Mouse (Mus musculus) intestine, embryonic 14.5 days (tissue): ENCODE data around the gene Taok2. TPM values are rescaled to one million over a fixed set of nuclear protein-coding genes. Genes with fewer than 3 reads are reported as not detected.
"Not testable (repeated sequence)": the region's sequence is repeated elsewhere in the genome, so short reads cannot be mapped to it uniquely, and the experiment has no call there.

ENCODE experiments used
- ATAC-seq: fragments of 200-750 bp; cut with Nextera tagmentation; replicated peaks from 2 replicates; pipeline ENCODE4 v1.8.0; 2017; ENCODE audit warnings: low read depth, moderate number of reproducible peaks, moderate TSS enrichment, moderate library complexity; ENCODE audit not compliant: low FRiP score, low TSS enrichment
- DNase-seq: peaks from one replicate; pipeline ENCODE4 v3.0.0-alpha.2; 2018; ENCODE audit warnings: low spot score
- H3K27ac ChIP-seq: fragments of 300-500 bp; sonication (generic); 2 replicates; pipeline ENCODE4 v1.5.1; 2014; ENCODE audit warnings: low read depth, mild to moderate bottlenecking, control low read depth
- H3K27me3 ChIP-seq: fragments of 300-500 bp; sonication (generic); replicated peaks from 2 replicates; pipeline ENCODE4 v1.6.1; 2014; ENCODE audit warnings: low read length, control low read depth; ENCODE audit not compliant: control insufficient read depth, insufficient read depth
- H3K36me3 ChIP-seq: fragments of 300-500 bp; sonication (generic); 2 replicates; pipeline ENCODE4 v1.6.1; 2014; ENCODE audit warnings: low read length, control low read depth; ENCODE audit not compliant: control insufficient read depth, insufficient read depth
- H3K4me1 ChIP-seq: fragments of 300-500 bp; sonication (generic); replicated peaks from 2 replicates; pipeline ENCODE4 v1.6.1; 2014; ENCODE audit warnings: low read length, control low read depth, mixed read lengths; ENCODE audit not compliant: control insufficient read depth, insufficient read depth
- H3K4me2 ChIP-seq: fragments of 300-500 bp; sonication (generic); 2 replicates; pipeline ENCODE4 v1.6.1; 2014; ENCODE audit warnings: low read length
- H3K4me3 ChIP-seq: fragments of 300-500 bp; sonication (generic); 2 replicates; pipeline ENCODE4 v1.5.1; 2014; ENCODE audit warnings: low read depth, low read length, control low read depth, mixed read lengths
- H3K9ac ChIP-seq: fragments of 300-500 bp; sonication (generic); 2 replicates; pipeline ENCODE4 v1.6.1; 2014; ENCODE audit warnings: mild to moderate bottlenecking, low read length
- H3K9me3 ChIP-seq: fragments of 300-500 bp; sonication (generic); 2 replicates; pipeline ENCODE4 v1.6.1; 2016; ENCODE audit warnings: low read length, control low read depth; ENCODE audit not compliant: control insufficient read depth
- WGBS: fragments of 180-500 bp; shearing (Covaris S2); extraction: QIAGEN DNeasy Blood & Tissue Kit; methylation state at CpG from one replicate; pipeline ENCODE4 v1.1.7; 2014; 5-methylcytosine and 5-hydroxymethylcytosine counted together
- polyA plus RNA-seq: library from polyadenylated mRNA; unstranded; fragments of >200 nt; fragmentation: Nextera tagmentation; extraction: Ambion mirVana; gene quantifications from 2 replicates; pipeline ENCODE4 v1.2.1, GENCODE M21; 2014

The Taok2 gene
- polyA plus RNA-seq, 1 experiment from 2014 or later, result 26.6 TPM

DNA sequence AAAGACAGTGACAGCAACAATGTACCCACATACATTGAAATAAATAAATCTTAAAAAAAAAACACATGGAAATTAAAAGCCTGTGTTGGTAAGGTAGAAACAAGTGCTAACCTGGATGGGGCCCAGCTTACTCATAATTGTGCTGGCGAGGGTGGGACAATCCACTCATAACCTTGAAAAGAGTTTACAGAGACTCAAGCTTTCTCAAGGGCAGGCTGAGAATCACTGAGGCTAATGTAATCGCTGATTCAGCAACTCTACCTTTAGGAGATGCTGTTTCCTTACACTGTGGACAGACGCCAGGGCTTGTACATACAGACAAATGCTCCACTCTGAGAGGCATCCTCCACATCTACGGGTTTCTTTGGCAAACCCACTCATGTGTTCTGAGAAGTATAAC lies 35.5 kb upstream of the Taok2 start:
- H3K4me3 ChIP-seq, result no peak overlapping the region
- no peaks in the 10 kb centered on the region for H3K27me3 ChIP-seq
- H3K4me2 ChIP-seq, result no peak overlapping the region
- WGBS, result 73% methylated on average over 4 of the region's 4 CpGs
- ATAC-seq, result no peak
- no peak overlapping the region for H3K9ac ChIP-seq
- H3K4me1 ChIP-seq, result no peaks in the 10 kb centered on the region
- no peak overlapping the region for H3K27ac ChIP-seq
- DNase-seq, result no peak
- no peaks in the 10 kb centered on the region for H3K36me3 ChIP-seq
- no peaks in the 10 kb centered on the region for H3K9me3 ChIP-seq

GRCm38 (mm10) chr7:126918356-126918755 lies 33.9 kb upstream of the Taok2 start:
- not testable (repeated sequence) for DNase-seq, H3K27me3 ChIP-seq, H3K9me3 ChIP-seq, H3K4me2 ChIP-seq, H3K4me3 ChIP-seq, ATAC-seq, H3K4me1 ChIP-seq, H3K27ac ChIP-seq, H3K9ac ChIP-seq, H3K36me3 ChIP-seq
- 26% methylated on average over 4 of the region's 4 CpGs for WGBS

- 71% methylated on average over 3 of the region's 3 CpGs for WGBS
- H3K27ac ChIP-seq, result no peak overlapping the region
- DNase-seq (no peak), ATAC-seq (no peak)
- no peak overlapping the region for H3K4me3 ChIP-seq
- no peaks in the 10 kb centered on the region for H3K36me3 ChIP-seq
- H3K27me3 ChIP-seq, result no peaks in the 10 kb centered on the region
- H3K4me1 ChIP-seq, result no peaks in the 10 kb centered on the region
- H3K9ac ChIP-seq, result no peak overlapping the region
- no peaks in the 10 kb centered on the region for H3K9me3 ChIP-seq
- H3K4me2 ChIP-seq, result no peak overlapping the region
Observed at GRCm38 (mm10) chr7:126914844-126915243, 30.3 kb upstream of the Taok2 start.

DNA sequence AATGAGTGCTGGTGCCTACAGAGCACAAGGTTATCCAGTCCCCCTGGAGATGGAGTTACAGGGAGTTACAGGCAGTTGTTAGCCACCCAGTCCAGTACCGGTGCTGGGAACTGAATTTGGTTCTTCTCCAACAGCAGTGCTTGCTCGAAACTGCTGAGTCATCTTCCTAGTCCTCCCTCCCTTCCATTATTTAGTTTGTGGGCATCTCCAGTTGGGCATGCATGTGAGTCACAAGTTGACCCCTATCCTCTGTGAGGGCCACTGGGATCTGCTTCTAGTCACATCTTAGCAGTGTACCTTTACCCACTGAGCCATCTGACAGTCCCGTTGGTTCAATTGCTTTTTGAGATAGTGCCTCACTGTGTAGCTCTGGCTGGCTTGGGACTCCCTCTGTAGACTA lies 21.1 kb upstream of the Taok2 start:
- Histone ChIP-seq H3K9ac (no peak overlapping the region), H3K27me3 (no peaks in the 10 kb centered on the region), H3K27ac (no peak overlapping the region)

GRCm38 (mm10) chr7:126899781-126900180 lies 15.3 kb upstream of the Taok2 start:
- H3K4me1 ChIP-seq, H3K4me2 ChIP-seq, H3K27ac ChIP-seq, H3K9me3 ChIP-seq, H3K4me3 ChIP-seq, ATAC-seq, H3K36me3 ChIP-seq, DNase-seq, H3K27me3 ChIP-seq, H3K9ac ChIP-seq: not testable (repeated sequence)
- 95% methylated on average over 6 of the region's 9 CpGs for WGBS

More for the DNA sequence above, 21.1 kb upstream of the Taok2 start:
- no peaks in the 10 kb centered on the region for H3K9me3 ChIP-seq
- H3K4me2 ChIP-seq, result no peak overlapping the region
- WGBS, result 78% methylated on average over 3 of the region's 3 CpGs
- DNase-seq, result no peak
- no peak overlapping the region for H3K4me3 ChIP-seq
- no peaks in the 10 kb centered on the region for H3K36me3 ChIP-seq
- no peak for ATAC-seq
- no peaks in the 10 kb centered on the region for H3K4me1 ChIP-seq

DNA sequence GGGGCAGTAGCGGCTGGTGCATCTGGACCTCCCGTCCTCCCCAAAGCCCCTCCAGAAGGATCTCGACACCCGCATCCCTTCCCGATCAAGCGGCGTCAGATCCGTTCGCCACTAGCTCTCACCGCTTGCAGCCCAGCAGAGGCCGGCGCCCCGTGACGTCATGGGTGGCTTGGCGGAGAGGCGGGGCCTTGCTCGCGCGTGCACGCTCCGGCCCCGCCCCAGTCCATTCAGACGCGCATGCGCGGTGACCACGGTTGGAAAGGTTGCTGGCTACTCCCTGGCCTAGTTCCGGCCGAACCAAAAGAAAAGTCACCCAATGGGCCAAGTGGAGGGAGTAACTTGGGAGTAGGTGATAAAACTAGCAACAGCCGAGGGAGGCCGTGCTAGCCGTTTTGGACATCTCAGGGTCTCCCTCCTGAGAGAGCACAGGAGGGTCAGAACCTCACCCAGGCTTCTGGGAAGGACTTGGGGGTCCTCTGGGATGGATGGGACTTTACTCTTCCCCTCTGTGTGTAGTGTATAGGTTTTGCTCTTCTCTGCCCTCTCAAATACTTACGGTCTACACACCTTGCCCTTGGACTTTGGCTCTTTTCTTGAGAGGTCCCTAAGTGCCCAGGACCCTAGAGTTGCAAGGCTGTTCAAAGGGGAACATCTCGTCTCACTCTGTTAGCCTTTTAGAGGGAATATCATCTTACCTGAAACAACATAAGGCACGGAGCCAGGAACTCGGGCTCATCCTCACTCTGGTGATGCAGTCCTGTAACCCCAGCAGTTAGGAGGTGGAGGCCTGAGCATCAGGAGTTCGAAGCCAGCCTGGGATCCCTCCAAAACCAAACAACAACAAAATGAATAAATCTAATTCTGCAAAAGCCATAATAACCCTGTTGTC lies 13.8 kb upstream of the Taok2 start:
- Histone ChIP-seq H3K9ac (peak overlapping the region; percentile 78), H3K36me3 (no peaks in the 10 kb centered on the region), H3K4me1 (peaks cover 9% of the 10 kb centered on the region; the same call in 1 of the 2 replicates), H3K4me3 (peak overlapping the region; percentile 67), H3K27me3 (no peaks in the 10 kb centered on the region), H3K27ac (peak overlapping the region; percentile 62), H3K4me2 (peak overlapping the region; percentile 69), H3K9me3 (no peaks in the 10 kb centered on the region)
- peak; percentile 95 for ATAC-seq
- 11% methylated on average over 37 of the region's 37 CpGs for WGBS
- DNase-seq, result peak; percentile 98

DNA sequence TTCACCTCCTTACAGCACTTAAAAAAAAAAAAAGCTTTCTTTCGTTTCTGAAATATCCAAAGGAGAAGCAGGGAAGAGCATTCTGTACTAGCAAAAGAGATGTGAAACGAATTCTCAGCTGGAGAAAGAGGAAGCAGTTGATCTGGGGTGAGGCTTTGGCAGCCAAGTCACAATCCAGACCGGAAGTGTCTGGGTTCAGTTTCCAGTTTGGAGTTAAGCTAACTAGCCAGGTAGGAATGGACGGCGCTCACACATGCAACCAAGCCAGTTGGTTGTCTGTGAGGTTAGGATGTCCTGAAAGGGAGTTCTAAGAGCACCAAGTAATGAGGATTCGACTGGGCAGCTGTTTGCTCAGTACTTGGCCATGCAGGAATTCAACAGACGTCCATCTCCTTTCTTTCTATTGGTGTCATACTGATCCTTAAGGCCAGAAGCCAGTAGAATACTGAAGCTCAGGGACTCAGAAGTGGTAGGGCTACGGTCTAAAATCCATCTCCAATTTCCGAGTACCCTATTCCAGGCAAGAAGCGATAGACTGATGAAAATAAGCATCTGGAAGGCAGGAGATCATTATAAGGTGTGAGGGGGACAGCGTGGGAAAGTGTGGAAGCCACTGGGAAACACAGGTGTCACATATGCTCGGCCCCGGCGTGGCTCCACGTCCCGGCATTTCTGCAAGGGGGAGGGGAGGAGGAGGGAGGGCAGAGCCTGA lies 13.0 kb upstream of the Taok2 start:
- DNase-seq (no peak), ATAC-seq (peak; percentile 54)
- WGBS, result 22% methylated on average over 16 of the region's 16 CpGs
- Histone ChIP-seq H3K4me3 (peak overlapping the region; percentile 67), H3K4me1 (peaks cover 9% of the 10 kb centered on the region; the same call in 1 of the 2 replicates), H3K27ac (peak overlapping the region; percentile 62), H3K27me3 (no peaks in the 10 kb centered on the region), H3K9ac (peak overlapping the region; percentile 78), H3K36me3 (no peaks in the 10 kb centered on the region), H3K9me3 (no peaks in the 10 kb centered on the region), H3K4me2 (peak overlapping the region; percentile 69)

- peaks cover 9% of the 10 kb centered on the region; the same call in 1 of the 2 replicates for H3K4me1 ChIP-seq
- H3K27ac ChIP-seq, result no peak overlapping the region
- no peaks in the 10 kb centered on the region for H3K27me3 ChIP-seq
- DNase-seq (no peak), ATAC-seq (no peak)
- no peak overlapping the region for H3K4me2 ChIP-seq
- no peaks in the 10 kb centered on the region for H3K36me3 ChIP-seq
- no peak overlapping the region for H3K9ac ChIP-seq
- WGBS, result 86% methylated on average over 5 of the region's 5 CpGs
- no peak overlapping the region for H3K4me3 ChIP-seq
- H3K9me3 ChIP-seq, result no peaks in the 10 kb centered on the region
Observed at GRCm38 (mm10) chr7:126896912-126897311, 12.4 kb upstream of the Taok2 start.
